Mouse (Mus musculus) G1E-ER4 (cell line): ENCODE results near the gene Vars2. TPM values are rescaled to one million over a fixed set of nuclear protein-coding genes. Genes with fewer than 3 reads are reported as not detected.

ENCODE experiments used
- GATA1 ChIP-seq: IDR thresholded peaks from one replicate; pipeline ENCODE4 v1.8.0; 2012; ENCODE audit warnings: low read length, inconsistent platforms
- polyA plus RNA-seq: library from polyadenylated mRNA; stranded (reverse); fragments of >175 nt; gene quantifications from 2 replicates; pipeline ENCODE4 v1.2.3, GENCODE M21; 2012

Gene Vars2
- polyA plus RNA-seq, 1 experiment, result 135 TPM

GRCm38 (mm10) chr17:35698501-35698883 lies 31.1 kb upstream of the Vars2 start:
- no peak for TF ChIP-seq GATA1

- TF ChIP-seq GATA1, result no peak
These were observed 30.5 kb upstream of the Vars2 start for GRCm38 (mm10) chr17:35697759-35698500.

GRCm38 (mm10) chr17:35697429-35697758 lies 30.0 kb upstream of the Vars2 start:
- no peak for TF ChIP-seq GATA1

GRCm38 (mm10) chr17:35696691-35697090 lies 29.3 kb upstream of the Vars2 start:
- no peak for TF ChIP-seq GATA1

- TF ChIP-seq GATA1, result no peak
These were observed 27.9 kb upstream of the Vars2 start for GRCm38 (mm10) chr17:35695289-35695688.

- TF ChIP-seq GATA1, result no peak
These were observed 26.5 kb upstream of the Vars2 start for GRCm38 (mm10) chr17:35693906-35694305.

GRCm38 (mm10) chr17:35692368-35692767 lies 25.0 kb upstream of the Vars2 start:
- no peak for TF ChIP-seq GATA1

- TF ChIP-seq GATA1, result no peak
These were observed 24.4 kb upstream of the Vars2 start for GRCm38 (mm10) chr17:35691811-35692210.

GRCm38 (mm10) chr17:35689936-35690645 lies 22.7 kb upstream of the Vars2 start:
- TF ChIP-seq GATA1, result no peak

- no peak for TF ChIP-seq GATA1
These were observed 21.2 kb upstream of the Vars2 start for GRCm38 (mm10) chr17:35688347-35689175.

GRCm38 (mm10) chr17:35685061-35685460 lies 17.7 kb upstream of the Vars2 start:
- no peak for TF ChIP-seq GATA1

GRCm38 (mm10) chr17:35681986-35682385 lies 14.6 kb upstream of the Vars2 start:
- no peak for TF ChIP-seq GATA1

- TF ChIP-seq GATA1, result no peak
These were observed 13.2 kb upstream of the Vars2 start for GRCm38 (mm10) chr17:35680591-35680990.

- TF ChIP-seq GATA1, result no peak
These were observed 6.1 kb upstream of the Vars2 start, which contains the start of gene Gtf2h4 for GRCm38 (mm10) chr17:35673416-35674035. Gene Gtf2h4, minus strand, starts transcription at chr17:35673739.

GRCm38 (mm10) chr17:35672527-35672926 lies 5.1 kb upstream of the Vars2 start:
- no peak for TF ChIP-seq GATA1

GRCm38 (mm10) chr17:35671846-35672245 lies 4.5 kb upstream of the Vars2 start:
- no peak for TF ChIP-seq GATA1
